Mouse (Mus musculus): ENCODE measurements around the gene Erc2.

GRCm38 (mm10) chr14:27636556-27636955 is 14.3 kb downstream of the Erc2 start:
- TF ChIP-seq USF1 (IDR thresholded peaks at IDR 0.05; ENCODE audit: low read depth) (no peak), POLR2A (IDR thresholded peaks at IDR 0.05; ENCODE audit: insufficient read length, low read depth) (no peak), MAX (IDR thresholded peaks at IDR 0.05; ENCODE audit: low read depth) (no peak), E2F4 (IDR thresholded peaks at IDR 0.05; ENCODE audit: insufficient read depth) (no peak), MYOD1 (IDR thresholded peaks at IDR 0.05; ENCODE audit: control insufficient read depth in 1 of 3, insufficient read length in 2 of 3, low read depth in 2 of 3) (no peak)
